Mouse (Mus musculus): Measurements from ENCODE around the gene Srrm1. TPM values are rescaled to one million over a fixed set of nuclear protein-coding genes. Genes with fewer than 3 reads are reported as not detected.
"Not testable (repeated sequence)": the region's sequence is repeated elsewhere in the genome, so short reads cannot be mapped to it uniquely, and the experiment has no call there.

Srrm1 gene
- polyA plus RNA-seq, 1 experiment from 2014 or later: 195 TPM

DNA sequence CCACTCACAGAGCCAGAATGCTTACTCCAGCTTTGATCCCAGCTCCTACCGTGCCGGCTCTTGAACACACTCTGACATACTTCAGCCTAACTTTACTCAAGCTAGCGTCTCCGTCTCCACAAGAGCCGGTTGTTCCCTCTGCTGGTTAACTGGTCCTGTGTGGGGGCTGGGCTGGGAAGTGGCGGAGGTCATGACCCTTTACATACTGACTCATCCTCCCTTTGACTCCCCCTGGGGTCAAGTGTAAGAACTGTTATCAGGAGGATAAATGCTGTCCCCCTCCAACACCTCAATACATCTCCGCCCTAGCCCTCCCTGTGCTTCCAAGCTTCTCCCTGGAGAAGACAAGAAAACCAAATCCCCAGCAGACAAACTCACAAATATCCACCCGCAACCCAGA is 28.2 kb upstream of the Srrm1 start:
- Histone ChIP-seq H3K9me3 (no peaks in the 10 kb centered on the region), H3K9ac (no peak overlapping the region), H3K27me3 (peaks cover 7% of the 10 kb centered on the region; the same call in 1 of the 2 replicates), H3K27ac (replicated peaks) (no peak overlapping the region), H3K4me1 (replicated peaks) (peaks cover 7% of the 10 kb centered on the region), H3K4me2 (no peak overlapping the region), H3K4me3 (no peak overlapping the region), H3K36me3 (no peaks in the 10 kb centered on the region)
- 41% methylated on average over 8 of the region's 8 CpGs for WGBS
- no peak for ATAC-seq (ENCODE audit: low read depth)

DNA sequence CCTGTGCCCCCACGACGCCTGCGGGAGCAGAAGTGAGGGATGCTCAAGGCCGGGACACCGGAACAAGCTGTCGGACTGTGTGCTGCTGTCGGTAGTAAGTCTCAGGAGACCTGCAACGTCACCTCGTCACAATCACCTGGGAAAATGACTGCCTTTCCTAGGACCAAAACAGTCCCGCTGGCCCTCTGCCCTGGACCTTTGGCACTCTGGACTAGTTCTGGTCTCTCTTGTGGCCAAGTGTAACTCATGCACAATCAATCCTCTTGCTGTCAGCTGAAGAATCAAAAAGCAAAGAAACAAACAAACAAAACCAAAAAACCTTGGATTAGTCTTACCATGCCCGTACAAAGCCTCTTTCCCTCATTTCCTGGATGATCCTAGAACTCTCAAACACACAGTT is 24.1 kb upstream of the Srrm1 start:
- H3K27me3 ChIP-seq: no peaks in the 10 kb centered on the region
- no peak overlapping the region for H3K4me3 ChIP-seq
- no peak overlapping the region for H3K4me2 ChIP-seq
- no peak overlapping the region for H3K9ac ChIP-seq
- no peaks in the 10 kb centered on the region for H3K4me1 ChIP-seq (replicated peaks)
- no peaks in the 10 kb centered on the region for H3K9me3 ChIP-seq
- H3K36me3 ChIP-seq: no peaks in the 10 kb centered on the region
- ATAC-seq (ENCODE audit: low read depth): no peak
- no peak overlapping the region for H3K27ac ChIP-seq (replicated peaks)
- WGBS: 88% methylated on average over 11 of the region's 11 CpGs

GRCm38 (mm10) chr4:135375444-135375843 is 22.3 kb upstream of the Srrm1 start:
- H3K4me1 ChIP-seq (replicated peaks): no peaks in the 10 kb centered on the region
- no peak overlapping the region for H3K4me2 ChIP-seq
- no peaks in the 10 kb centered on the region for H3K36me3 ChIP-seq
- H3K27ac ChIP-seq (replicated peaks): no peak overlapping the region
- H3K9ac ChIP-seq: no peak overlapping the region
- 73% methylated on average over 3 of the region's 3 CpGs for WGBS
- no peak for ATAC-seq (ENCODE audit: low read depth)
- no peak overlapping the region for H3K4me3 ChIP-seq
- H3K9me3 ChIP-seq: no peaks in the 10 kb centered on the region
- H3K27me3 ChIP-seq: no peaks in the 10 kb centered on the region

GRCm38 (mm10) chr4:135373299-135373698 is 20.2 kb upstream of the Srrm1 start:
- ATAC-seq (ENCODE audit: low read depth): no peak
- Histone ChIP-seq H3K9me3 (no peaks in the 10 kb centered on the region), H3K4me2 (no peak overlapping the region), H3K4me3 (no peak overlapping the region), H3K27me3 (no peaks in the 10 kb centered on the region), H3K9ac (no peak overlapping the region), H3K27ac (replicated peaks) (no peak overlapping the region), H3K36me3 (no peaks in the 10 kb centered on the region), H3K4me1 (replicated peaks) (no peaks in the 10 kb centered on the region)
- 87% methylated on average over 5 of the region's 5 CpGs for WGBS

DNA sequence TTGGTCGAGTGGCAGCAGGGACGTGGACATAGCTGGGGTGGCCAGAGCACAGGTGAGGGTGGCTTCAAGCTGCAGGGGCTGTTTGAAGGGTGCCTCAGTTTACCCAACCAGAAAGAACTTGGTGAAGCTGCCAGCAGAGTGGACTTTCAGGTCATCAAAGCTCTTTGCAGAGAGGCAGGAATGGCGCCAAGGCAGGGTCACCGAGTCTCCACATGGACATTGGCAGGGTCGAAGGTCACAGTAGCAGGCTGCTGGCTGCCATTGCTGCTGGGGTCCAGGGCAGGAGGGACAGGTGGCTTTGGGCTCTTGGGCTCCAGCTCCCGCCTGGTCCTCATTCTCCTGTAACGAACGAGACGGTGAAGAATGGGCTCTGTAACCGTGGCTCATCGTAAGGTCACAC is 17.3 kb upstream of the Srrm1 start:
- ATAC-seq (ENCODE audit: low read depth): no peak
- no peak overlapping the region for H3K27ac ChIP-seq (replicated peaks)
- H3K4me3 ChIP-seq: no peak overlapping the region
- no peaks in the 10 kb centered on the region for H3K27me3 ChIP-seq
- H3K4me1 ChIP-seq (replicated peaks): no peaks in the 10 kb centered on the region
- no peaks in the 10 kb centered on the region for H3K9me3 ChIP-seq
- H3K36me3 ChIP-seq: no peaks in the 10 kb centered on the region
- H3K9ac ChIP-seq: no peak overlapping the region
- 67% methylated on average over 11 of the region's 11 CpGs for WGBS
- H3K4me2 ChIP-seq: no peak overlapping the region

DNA sequence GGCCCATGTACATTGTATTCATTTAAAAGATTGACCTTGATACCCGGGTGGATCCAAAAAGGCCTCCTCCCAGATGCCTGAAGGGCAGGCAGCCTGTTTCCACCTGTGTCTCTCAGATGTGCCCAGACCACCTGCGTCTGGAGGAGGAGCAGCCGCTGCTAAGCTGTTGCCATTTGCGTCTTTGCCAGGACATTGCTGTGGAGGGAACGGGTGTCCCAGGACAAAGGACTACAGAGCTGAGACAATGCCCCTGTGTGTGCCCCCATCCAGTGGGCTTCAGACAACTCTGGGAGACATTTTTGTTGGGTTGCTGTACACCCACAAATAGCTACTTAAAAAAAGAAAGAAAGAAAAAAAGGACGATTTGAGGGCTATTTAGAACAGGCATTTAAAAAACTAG is 9.7 kb upstream of the Srrm1 start:
- Histone ChIP-seq H3K36me3 (no peaks in the 10 kb centered on the region), H3K27me3 (no peaks in the 10 kb centered on the region), H3K4me1 (replicated peaks) (0 out of 2 replicates have a peak, but pooled peaks cover 5% of the 10 kb centered on the region), H3K9ac (no peak overlapping the region), H3K27ac (replicated peaks) (no peak overlapping the region), H3K4me2 (no peak overlapping the region), H3K4me3 (no peak overlapping the region), H3K9me3 (no peaks in the 10 kb centered on the region)
- WGBS: 19% methylated on average over 6 of the region's 6 CpGs
- no peak for ATAC-seq (ENCODE audit: low read depth)

- no peaks in the 10 kb centered on the region for H3K27me3 ChIP-seq
- 85% methylated on average over 12 of the region's 12 CpGs for WGBS
Observed at GRCm38 (mm10) chr4:135361722-135362121, 8.6 kb upstream of the Srrm1 start.

DNA sequence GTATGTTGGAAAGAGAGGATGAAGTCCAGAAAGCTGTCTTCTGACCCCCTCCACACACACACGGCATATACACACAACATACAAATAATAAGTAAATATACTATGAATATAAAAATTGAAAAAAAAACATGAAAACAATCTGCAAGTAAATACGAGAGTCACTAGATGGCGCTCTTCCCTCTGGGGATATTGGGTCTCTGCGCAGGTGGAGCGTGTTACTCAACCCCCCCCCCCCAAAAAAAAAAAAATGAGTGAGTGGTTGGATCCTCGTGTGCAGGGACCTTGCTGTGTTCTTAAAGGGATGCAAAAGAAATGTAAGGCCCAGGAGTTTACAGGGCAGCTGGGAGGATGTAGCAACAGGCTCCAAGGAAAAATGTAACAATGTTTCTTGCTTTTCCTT is 5.6 kb upstream of the Srrm1 start:
- Histone ChIP-seq H3K36me3 (no peaks in the 10 kb centered on the region), H3K4me3 (no peak overlapping the region), H3K27me3 (no peaks in the 10 kb centered on the region), H3K4me2 (no peak overlapping the region), H3K27ac (replicated peaks) (no peak overlapping the region), H3K9me3 (no peaks in the 10 kb centered on the region), H3K9ac (no peak overlapping the region), H3K4me1 (replicated peaks) (peaks cover 15% of the 10 kb centered on the region)
- ATAC-seq (ENCODE audit: low read depth): no peak
- 2% methylated on average over 6 of the region's 6 CpGs for WGBS

More at GRCm38 (mm10) chr4:135361722-135362121, 8.6 kb upstream of the Srrm1 start:
- Histone ChIP-seq H3K36me3 (no peaks in the 10 kb centered on the region), H3K4me1 (replicated peaks) (0 out of 2 replicates have a peak, but pooled peaks cover 5% of the 10 kb centered on the region), H3K4me3 (no peak overlapping the region), H3K9me3 (no peaks in the 10 kb centered on the region), H3K4me2 (no peak overlapping the region), H3K9ac (no peak overlapping the region), H3K27ac (replicated peaks) (no peak overlapping the region)
- ATAC-seq (ENCODE audit: low read depth): no peak

DNA sequence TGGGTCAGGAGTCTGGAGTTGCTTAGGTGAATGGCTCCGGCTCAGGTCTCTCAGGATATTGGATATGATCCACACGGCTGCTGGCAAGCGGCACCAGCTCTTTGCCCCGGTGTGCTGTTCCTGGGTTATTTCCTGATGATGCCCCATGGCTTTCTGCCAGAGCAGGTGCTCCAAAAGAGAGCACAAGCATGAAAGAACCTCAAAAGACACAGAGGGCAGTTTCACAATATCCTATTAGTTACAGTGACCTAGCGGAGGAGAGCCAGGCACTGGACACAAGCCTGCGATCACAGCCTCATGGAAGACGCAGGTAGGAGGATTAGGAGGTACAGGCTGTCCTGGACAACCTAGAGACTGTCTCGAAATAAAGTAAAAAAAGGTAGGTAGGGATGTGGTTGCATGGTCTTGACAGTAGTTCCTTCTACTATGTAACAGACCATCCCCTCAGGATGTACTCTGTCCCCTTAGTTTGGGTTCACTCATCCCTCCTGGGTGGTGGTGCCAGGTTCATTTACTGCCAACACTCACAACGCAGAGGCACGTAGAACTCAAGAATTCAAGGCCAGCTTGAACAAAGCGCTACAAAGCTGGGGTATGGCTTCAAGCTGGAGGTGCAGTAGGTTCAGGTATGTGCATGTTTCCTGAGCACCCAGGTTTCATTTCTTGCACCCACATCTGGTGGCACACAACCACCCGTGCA is 4.2 kb upstream of the Srrm1 start:
- peaks cover 10% of the 10 kb centered on the region for H3K4me1 ChIP-seq (replicated peaks)
- no peak overlapping the region for H3K9ac ChIP-seq
- H3K36me3 ChIP-seq: no peaks in the 10 kb centered on the region
- H3K4me2 ChIP-seq: no peak overlapping the region
- H3K27ac ChIP-seq (replicated peaks): no peak overlapping the region
- H3K27me3 ChIP-seq: no peaks in the 10 kb centered on the region
- no peak for ATAC-seq (ENCODE audit: low read depth)
- H3K9me3 ChIP-seq: no peaks in the 10 kb centered on the region
- H3K4me3 ChIP-seq: no peak overlapping the region
- WGBS: 83% methylated on average over 12 of the region's 12 CpGs

DNA sequence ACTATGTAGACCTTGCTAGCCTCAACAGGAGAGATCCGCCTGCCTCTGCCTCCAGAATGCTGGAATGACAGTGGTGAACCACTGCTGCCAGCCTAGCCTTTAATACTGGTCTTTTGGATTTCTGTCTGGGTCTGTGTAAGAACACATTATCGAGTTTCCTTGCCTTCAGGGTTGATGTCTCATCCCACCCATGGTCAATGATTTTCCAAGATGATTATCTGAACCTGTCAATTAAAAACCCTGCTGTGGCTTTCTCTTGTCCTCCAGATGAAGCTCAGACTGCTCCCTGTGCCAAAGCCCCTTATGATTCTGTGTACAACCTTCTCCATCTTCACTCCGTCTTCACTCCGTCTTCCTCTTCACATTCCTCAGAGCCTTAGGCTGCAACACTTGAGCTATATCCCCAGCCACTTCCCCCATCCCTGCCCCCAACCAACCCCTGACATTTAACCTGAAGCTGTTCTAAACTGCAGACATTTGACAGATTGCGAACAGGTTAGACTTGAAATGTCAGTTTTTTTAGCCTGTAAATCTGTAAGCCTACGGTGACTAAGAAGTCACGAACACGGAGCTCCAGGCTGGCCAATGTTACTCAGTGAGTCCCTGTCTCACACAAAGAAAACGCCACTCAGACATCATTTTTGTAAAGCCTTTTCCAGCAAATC is 2.9 kb upstream of the Srrm1 start:
- Histone ChIP-seq H3K36me3 (no peaks in the 10 kb centered on the region), H3K4me1 (replicated peaks) (peaks cover 22% of the 10 kb centered on the region), H3K9ac (no peak overlapping the region), H3K9me3 (no peaks in the 10 kb centered on the region), H3K4me3 (no peak overlapping the region), H3K27ac (replicated peaks) (no peak overlapping the region), H3K27me3 (no peaks in the 10 kb centered on the region), H3K4me2 (no peak overlapping the region)
- no peak for ATAC-seq (ENCODE audit: low read depth)
- WGBS: 87% methylated on average over 9 of the region's 9 CpGs

- H3K4me2 ChIP-seq; H3K4me3 ChIP-seq; H3K27me3 ChIP-seq; H3K9ac ChIP-seq; H3K36me3 ChIP-seq; H3K9me3 ChIP-seq; ATAC-seq (ENCODE audit: low read depth): not testable (repeated sequence)
- Histone ChIP-seq H3K4me1 (replicated peaks) (peaks cover 23% of the 10 kb centered on the region), H3K27ac (replicated peaks) (peak overlapping the region; percentile 97)
Observed at GRCm38 (mm10) chr4:135354751-135355150, 1.6 kb upstream of the Srrm1 start.

GRCm38 (mm10) chr4:135353794-135354450 is 801 bp upstream of the Srrm1 start:
- WGBS: 23% methylated on average over 12 of the region's 12 CpGs
- Histone ChIP-seq H3K9ac (peak overlapping the region; percentile 75), H3K36me3 (peaks cover 8% of the 10 kb centered on the region; the same call in 1 of the 2 replicates), H3K9me3 (no peaks in the 10 kb centered on the region), H3K4me1 (replicated peaks) (peaks cover 23% of the 10 kb centered on the region), H3K27ac (replicated peaks) (peak overlapping the region; percentile 97), H3K4me3 (peak overlapping the region; percentile 99), H3K4me2 (peak overlapping the region; percentile 67), H3K27me3 (no peaks in the 10 kb centered on the region)
- ATAC-seq (ENCODE audit: low read depth): no peak
